Mouse (Mus musculus): ENCODE measurements around the gene 6330403K07Rik. TPM values are rescaled to one million over a fixed set of nuclear protein-coding genes. Genes with fewer than 3 reads are reported as not detected.

The 6330403K07Rik gene
- polyA plus RNA-seq, 1 experiment from 2014 or later: 32.5 TPM

- WGBS: 73% methylated on average over 3 of the region's 3 CpGs
- no peaks in the 10 kb centered on the region for H3K27me3 ChIP-seq (ENCODE audit: insufficient read depth, low read length)
- H3K4me2 ChIP-seq (ENCODE audit: low read length): no peak overlapping the region
- DNase-seq (ENCODE audit: low spot score) (no peak), ATAC-seq (replicated peaks; ENCODE audit: low FRiP score, low read depth) (no peak)
- no peak overlapping the region for H3K9ac ChIP-seq (ENCODE audit: low read depth, low read length)
- no peak overlapping the region for H3K27ac ChIP-seq
- peaks cover 8% of the 10 kb centered on the region; the same call in 1 of the 2 replicates for H3K4me1 ChIP-seq (replicated peaks; ENCODE audit: insufficient read depth, low read length)
- no peak overlapping the region for H3K4me3 ChIP-seq (replicated peaks; ENCODE audit: low read depth, low read length)
- no peaks in the 10 kb centered on the region for H3K9me3 ChIP-seq (replicated peaks; ENCODE audit: low read length)
- TF ChIP-seq CTCF (IDR thresholded peaks at IDR 0.05; ENCODE audit: low read depth): no peak
- peaks cover 19% of the 10 kb centered on the region for H3K36me3 ChIP-seq (ENCODE audit: insufficient read depth, low read length)
These were observed 3.8 kb downstream of the 6330403K07Rik start for GRCm38 (mm10) chr11:71029403-71030118.

- TF ChIP-seq CTCF (IDR thresholded peaks at IDR 0.05; ENCODE audit: low read depth): no peak
- H3K4me3 ChIP-seq (replicated peaks; ENCODE audit: low read depth, low read length): no peak overlapping the region
- no peak overlapping the region for H3K4me2 ChIP-seq (ENCODE audit: low read length)
- H3K27ac ChIP-seq: no peak overlapping the region
- no peaks in the 10 kb centered on the region for H3K27me3 ChIP-seq (ENCODE audit: insufficient read depth, low read length)
- no peaks in the 10 kb centered on the region for H3K9me3 ChIP-seq (replicated peaks; ENCODE audit: low read length)
- DNase-seq (ENCODE audit: low spot score) (no peak), ATAC-seq (replicated peaks; ENCODE audit: low FRiP score, low read depth) (no peak)
- peaks cover 8% of the 10 kb centered on the region; the same call in 1 of the 2 replicates for H3K4me1 ChIP-seq (replicated peaks; ENCODE audit: insufficient read depth, low read length)
- 71% methylated on average over 3 of the region's 3 CpGs for WGBS
- no peak overlapping the region for H3K9ac ChIP-seq (ENCODE audit: low read depth, low read length)
- H3K36me3 ChIP-seq (ENCODE audit: insufficient read depth, low read length): peaks cover 19% of the 10 kb centered on the region
These were observed 5.0 kb downstream of the 6330403K07Rik start for GRCm38 (mm10) chr11:71028280-71028679.

GRCm38 (mm10) chr11:71019201-71020068 is 13.9 kb downstream of the 6330403K07Rik start, which contains the start of the genes Mis12 and Derl2:
Gene Mis12, plus strand, starts transcription at chr11:71019611.
Gene Derl2, minus strand, starts transcription at chr11:71019841.
- Histone ChIP-seq H3K4me3 (replicated peaks; ENCODE audit: low read depth, low read length) (peak within 1 kb of the TSS; percentile 86), H3K4me1 (replicated peaks; ENCODE audit: insufficient read depth, low read length) (peaks cover 11% of the 10 kb centered on the region; the same call in 1 of the 2 replicates), H3K27me3 (ENCODE audit: insufficient read depth, low read length) (no peaks in the 10 kb centered on the region), H3K9me3 (replicated peaks; ENCODE audit: low read length) (no peaks in the 10 kb centered on the region), H3K36me3 (ENCODE audit: insufficient read depth, low read length) (no peaks in the 10 kb centered on the region), H3K4me2 (ENCODE audit: low read length) (peak within 1 kb of the TSS; percentile 87), H3K27ac (peak within 1 kb of the TSS; percentile 86), H3K9ac (ENCODE audit: low read depth, low read length) (peak within 1 kb of the TSS; percentile 83)
- no peak for TF ChIP-seq CTCF (IDR thresholded peaks at IDR 0.05; ENCODE audit: low read depth)
- peak; percentile 99 for ATAC-seq (replicated peaks; ENCODE audit: low FRiP score, low read depth)
- peak; percentile 100 for DNase-seq (ENCODE audit: low spot score)
- under 1% methylated on average over 65 of the region's 71 CpGs for WGBS

GRCm38 (mm10) chr11:71018416-71019200 is 14.7 kb downstream of the 6330403K07Rik start:
- no peak for DNase-seq (ENCODE audit: low spot score)
- no peak for TF ChIP-seq CTCF (IDR thresholded peaks at IDR 0.05; ENCODE audit: low read depth)
- Histone ChIP-seq H3K4me1 (replicated peaks; ENCODE audit: insufficient read depth, low read length) (peaks cover 11% of the 10 kb centered on the region; the same call in 1 of the 2 replicates), H3K27ac (peak overlapping the region; percentile 72; the same call in 1 of the 2 replicates), H3K9me3 (replicated peaks; ENCODE audit: low read length) (no peaks in the 10 kb centered on the region), H3K9ac (ENCODE audit: low read depth, low read length) (peak overlapping the region; percentile 83), H3K4me2 (ENCODE audit: low read length) (peak overlapping the region; percentile 87), H3K4me3 (replicated peaks; ENCODE audit: low read depth, low read length) (peak overlapping the region; percentile 86), H3K27me3 (ENCODE audit: insufficient read depth, low read length) (no peaks in the 10 kb centered on the region), H3K36me3 (ENCODE audit: insufficient read depth, low read length) (0 out of 2 replicates have a peak, but pooled peaks cover 4% of the 10 kb centered on the region)
- ATAC-seq (replicated peaks; ENCODE audit: low FRiP score, low read depth): peak; percentile 18
- 5% methylated on average over 27 of the region's 28 CpGs for WGBS

GRCm38 (mm10) chr11:71017051-71017450 is 16.3 kb downstream of the 6330403K07Rik start:
- no peak for TF ChIP-seq CTCF (IDR thresholded peaks at IDR 0.05; ENCODE audit: low read depth)
- Histone ChIP-seq H3K9ac (ENCODE audit: low read depth, low read length) (no peak overlapping the region), H3K27me3 (ENCODE audit: insufficient read depth, low read length) (no peaks in the 10 kb centered on the region), H3K27ac (no peak overlapping the region), H3K4me2 (ENCODE audit: low read length) (no peak overlapping the region), H3K36me3 (ENCODE audit: insufficient read depth, low read length) (peaks cover 17% of the 10 kb centered on the region; the same call in 1 of the 2 replicates), H3K4me3 (replicated peaks; ENCODE audit: low read depth, low read length) (no peak overlapping the region), H3K9me3 (replicated peaks; ENCODE audit: low read length) (no peaks in the 10 kb centered on the region), H3K4me1 (replicated peaks; ENCODE audit: insufficient read depth, low read length) (peaks cover 11% of the 10 kb centered on the region; the same call in 1 of the 2 replicates)
- no peak for DNase-seq (ENCODE audit: low spot score)
- no peak for ATAC-seq (replicated peaks; ENCODE audit: low FRiP score, low read depth)
- 84% methylated on average over 1 of the region's 1 CpGs for WGBS
